Mouse (Mus musculus) lung, embryonic 14.5 days (tissue): Measurements from ENCODE around the gene Osbp2. TPM values are rescaled to one million over a fixed set of nuclear protein-coding genes. Genes with fewer than 3 reads are reported as not detected.

Source experiments
- ATAC-seq: fragments of 200-750 bp; cut with Nextera tagmentation; 2 replicates; pipeline ENCODE4 v1.8.0; 2017; ENCODE audit warnings: mild to moderate bottlenecking, moderate TSS enrichment, moderate library complexity; ENCODE audit not compliant: insufficient read depth
- DNase-seq: peaks from one replicate; pipeline ENCODE4 v3.0.0-alpha.2; 2015
- H3K27ac ChIP-seq: fragments of 300-500 bp; sonication (generic); 2 replicates; pipeline ENCODE4 v1.5.1; 2014; ENCODE audit warnings: low read depth, mild to moderate bottlenecking, moderate library complexity
- H3K27me3 ChIP-seq: fragments of 300-500 bp; sonication (generic); 2 replicates; pipeline ENCODE4 v1.6.1; 2014; ENCODE audit warnings: low read length, control low read depth; ENCODE audit not compliant: insufficient read depth
- H3K36me3 ChIP-seq: fragments of 300-500 bp; sonication (generic); 2 replicates; pipeline ENCODE4 v1.6.1; 2014; ENCODE audit warnings: control low read depth; ENCODE audit not compliant: insufficient read depth
- H3K4me1 ChIP-seq: fragments of 300-500 bp; sonication (generic); 2 replicates; pipeline ENCODE4 v1.6.1; 2014; ENCODE audit warnings: antibody characterized with exemption, control low read depth; ENCODE audit not compliant: insufficient read depth
- H3K4me2 ChIP-seq: fragments of 300-500 bp; sonication (generic); 2 replicates; pipeline ENCODE4 v1.6.1; 2014; ENCODE audit warnings: mild to moderate bottlenecking
- H3K4me3 ChIP-seq: fragments of 300-500 bp; sonication (generic); 2 replicates; pipeline ENCODE4 v1.5.1; 2014; ENCODE audit warnings: low read depth, low read length
- H3K9ac ChIP-seq: fragments of 300-500 bp; sonication (generic); 2 replicates; pipeline ENCODE4 v1.6.1; 2014
- H3K9me3 ChIP-seq: fragments of 300-500 bp; sonication (generic); 2 replicates; pipeline ENCODE4 v1.6.1; 2016; ENCODE audit warnings: low read depth, low read length, control low read depth
- CTCF ChIP-seq: IDR thresholded peaks from 2 replicates; pipeline ENCODE4 v1.5.1; 2016; ENCODE audit warnings: antibody characterized with exemption, low read depth
- WGBS: fragments of 180-500 bp; shearing (Covaris S2); extraction: QIAGEN DNeasy Blood & Tissue Kit; methylation state at CpG from one replicate; pipeline ENCODE4 v1.1.7; 2014; 5-methylcytosine and 5-hydroxymethylcytosine counted together
- polyA plus RNA-seq: library from polyadenylated mRNA; unstranded; fragments of >200 nt; fragmentation: Nextera tagmentation; extraction: Ambion mirVana; gene quantifications from 2 replicates; pipeline ENCODE4 v1.2.1, GENCODE M21; 2014

The Osbp2 gene
- polyA plus RNA-seq, 1 experiment from 2014 or later = 0.46 TPM

DNA sequence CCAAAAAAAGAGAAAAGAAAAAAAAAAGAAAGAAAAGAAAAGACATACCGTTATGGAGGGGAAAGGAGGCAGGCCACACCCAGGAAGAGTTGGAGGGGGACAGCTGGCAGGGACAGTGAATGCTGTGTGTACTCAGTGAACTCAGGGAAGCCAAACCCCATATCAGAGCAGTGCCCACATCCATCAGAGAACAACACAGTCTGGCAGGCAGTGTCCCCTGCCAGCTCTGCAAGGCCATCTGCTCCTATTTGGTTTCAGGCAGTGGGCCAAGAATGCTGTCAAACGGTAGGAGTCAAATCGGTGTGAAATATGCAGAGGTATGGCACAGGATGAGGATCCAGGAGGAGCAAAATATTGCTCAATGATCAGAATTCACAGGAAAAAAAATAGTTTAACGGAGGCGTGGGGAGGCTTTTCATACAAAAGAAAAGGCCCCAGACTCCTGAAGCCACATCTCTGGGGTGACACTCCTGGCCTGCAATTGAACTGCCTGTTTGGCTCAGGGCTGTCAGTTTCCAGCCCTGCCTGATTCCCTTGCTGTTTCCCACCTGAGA lies 10.1 kb downstream of the Osbp2 start:
- TF ChIP-seq CTCF = no peak
- Histone ChIP-seq H3K36me3 (no peaks in the 10 kb centered on the region), H3K4me3 (no peak overlapping the region), H3K9me3 (no peaks in the 10 kb centered on the region), H3K27ac (no peak overlapping the region), H3K9ac (no peak overlapping the region), H3K27me3 (no peaks in the 10 kb centered on the region), H3K4me1 (no peaks in the 10 kb centered on the region), H3K4me2 (no peak overlapping the region)
- ATAC-seq = no peak
- no peak for DNase-seq
- WGBS = 57% methylated on average over 5 of the region's 5 CpGs

DNA sequence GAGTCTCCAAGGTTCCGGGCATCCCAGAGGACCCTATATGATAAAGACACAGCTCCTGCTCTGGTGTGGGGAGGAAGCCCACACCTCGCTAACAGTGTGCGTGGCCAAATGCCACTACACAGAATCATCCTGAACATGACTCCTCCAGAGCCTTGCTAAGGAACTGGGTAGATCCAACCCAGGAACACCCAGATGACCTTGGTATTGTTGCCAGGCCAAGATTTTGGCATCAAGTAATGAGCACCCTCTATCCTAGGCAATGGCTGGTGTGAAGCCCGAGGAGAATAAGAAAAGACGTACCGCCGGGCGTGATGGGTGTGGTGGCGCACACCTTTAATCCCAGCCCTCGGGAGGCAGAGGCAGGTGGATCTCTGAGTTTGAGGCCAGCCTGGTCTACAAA lies 10.7 kb downstream of the Osbp2 start:
- DNase-seq (no peak), ATAC-seq (no peak)
- Histone ChIP-seq H3K27me3 (no peaks in the 10 kb centered on the region), H3K27ac (no peak overlapping the region), H3K9ac (no peak overlapping the region), H3K4me1 (no peaks in the 10 kb centered on the region), H3K9me3 (no peaks in the 10 kb centered on the region), H3K36me3 (no peaks in the 10 kb centered on the region), H3K4me3 (no peak overlapping the region), H3K4me2 (no peak overlapping the region)
- 89% methylated on average over 10 of the region's 10 CpGs for WGBS
- no peak for TF ChIP-seq CTCF

DNA sequence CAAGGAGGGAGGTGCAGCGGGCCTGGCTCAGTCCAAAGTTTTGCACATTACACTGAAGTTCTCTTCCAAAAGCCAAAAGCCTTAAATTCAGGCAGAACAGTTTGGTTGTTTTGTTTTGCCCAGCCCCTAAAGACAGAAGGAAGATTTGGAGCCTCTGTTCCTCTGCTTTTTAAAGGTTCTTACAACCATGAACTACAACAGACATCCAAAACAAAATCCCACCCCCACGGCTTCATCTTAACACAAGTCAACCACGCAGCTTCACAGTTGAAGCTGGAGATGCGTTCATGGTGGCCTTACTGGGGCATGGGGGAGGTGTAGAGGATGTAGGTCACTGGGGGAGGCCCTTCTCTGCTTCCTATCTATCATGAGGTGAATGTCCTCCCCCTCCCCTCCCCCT lies 11.8 kb downstream of the Osbp2 start:
- Histone ChIP-seq H3K9me3 (no peaks in the 10 kb centered on the region), H3K4me3 (no peak overlapping the region), H3K27ac (no peak overlapping the region), H3K4me2 (no peak overlapping the region), H3K27me3 (no peaks in the 10 kb centered on the region), H3K9ac (no peak overlapping the region), H3K4me1 (no peaks in the 10 kb centered on the region), H3K36me3 (no peaks in the 10 kb centered on the region)
- no peak for TF ChIP-seq CTCF
- ATAC-seq (no peak), DNase-seq (no peak)
- 66% methylated on average over 4 of the region's 4 CpGs for whole genome bisulfite sequencing

DNA sequence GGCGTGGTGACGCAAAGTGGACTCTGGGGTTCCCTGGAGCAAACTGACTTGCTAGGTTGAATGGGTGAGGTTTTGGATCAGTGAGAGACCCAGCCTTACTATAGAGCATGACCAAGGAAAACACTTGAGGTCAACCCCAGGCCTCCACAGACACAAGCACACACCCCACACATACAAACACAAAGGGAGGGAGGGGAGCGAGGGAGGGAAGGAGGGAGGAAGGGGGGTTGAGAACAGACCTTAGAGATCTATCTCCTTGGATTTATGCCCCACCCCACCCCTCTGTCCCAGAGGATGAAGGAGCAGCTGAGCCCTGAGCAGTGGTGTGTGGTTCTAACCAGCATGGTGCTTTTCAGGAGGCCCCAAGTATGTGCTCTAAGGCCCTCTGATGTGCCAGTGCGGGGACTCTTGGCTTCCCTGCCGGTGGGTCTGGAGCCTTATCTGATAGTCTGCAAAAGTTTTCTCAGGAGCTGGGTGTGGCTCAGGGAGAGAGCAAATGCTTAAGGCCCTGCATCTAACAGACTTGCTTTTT lies 12.9 kb downstream of the Osbp2 start:
- Histone ChIP-seq H3K9ac (no peak overlapping the region), H3K4me3 (no peak overlapping the region), H3K9me3 (no peaks in the 10 kb centered on the region), H3K27me3 (no peaks in the 10 kb centered on the region), H3K27ac (no peak overlapping the region), H3K4me1 (no peaks in the 10 kb centered on the region), H3K4me2 (no peak overlapping the region), H3K36me3 (no peaks in the 10 kb centered on the region)
- no peak for TF ChIP-seq CTCF
- 55% methylated on average over 5 of the region's 5 CpGs for WGBS
- ATAC-seq (no peak), DNase-seq (no peak)

DNA sequence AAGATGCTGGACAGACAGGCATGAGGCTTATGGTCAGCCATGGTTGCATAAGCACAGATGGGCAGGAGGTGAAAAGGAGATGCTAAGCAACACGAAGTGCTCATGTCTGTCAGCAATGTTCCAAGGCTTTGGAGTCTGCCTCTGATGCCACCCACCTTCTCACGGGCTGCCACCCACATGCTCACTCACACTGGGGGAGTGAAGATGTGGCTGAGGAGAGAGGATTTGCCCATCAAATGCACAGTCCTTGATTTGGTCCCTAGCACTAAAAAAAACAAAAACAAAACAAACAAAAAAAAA lies 13.4 kb downstream of the Osbp2 start:
- no peak for DNase-seq
- Histone ChIP-seq H3K4me3 (no peak overlapping the region), H3K4me1 (no peaks in the 10 kb centered on the region), H3K27ac (no peak overlapping the region), H3K36me3 (no peaks in the 10 kb centered on the region), H3K4me2 (no peak overlapping the region), H3K9ac (no peak overlapping the region), H3K9me3 (no peaks in the 10 kb centered on the region), H3K27me3 (no peaks in the 10 kb centered on the region)
- WGBS = 78% methylated on average over 2 of the region's 2 CpGs
- TF ChIP-seq CTCF = no peak
- no peak for ATAC-seq

DNA sequence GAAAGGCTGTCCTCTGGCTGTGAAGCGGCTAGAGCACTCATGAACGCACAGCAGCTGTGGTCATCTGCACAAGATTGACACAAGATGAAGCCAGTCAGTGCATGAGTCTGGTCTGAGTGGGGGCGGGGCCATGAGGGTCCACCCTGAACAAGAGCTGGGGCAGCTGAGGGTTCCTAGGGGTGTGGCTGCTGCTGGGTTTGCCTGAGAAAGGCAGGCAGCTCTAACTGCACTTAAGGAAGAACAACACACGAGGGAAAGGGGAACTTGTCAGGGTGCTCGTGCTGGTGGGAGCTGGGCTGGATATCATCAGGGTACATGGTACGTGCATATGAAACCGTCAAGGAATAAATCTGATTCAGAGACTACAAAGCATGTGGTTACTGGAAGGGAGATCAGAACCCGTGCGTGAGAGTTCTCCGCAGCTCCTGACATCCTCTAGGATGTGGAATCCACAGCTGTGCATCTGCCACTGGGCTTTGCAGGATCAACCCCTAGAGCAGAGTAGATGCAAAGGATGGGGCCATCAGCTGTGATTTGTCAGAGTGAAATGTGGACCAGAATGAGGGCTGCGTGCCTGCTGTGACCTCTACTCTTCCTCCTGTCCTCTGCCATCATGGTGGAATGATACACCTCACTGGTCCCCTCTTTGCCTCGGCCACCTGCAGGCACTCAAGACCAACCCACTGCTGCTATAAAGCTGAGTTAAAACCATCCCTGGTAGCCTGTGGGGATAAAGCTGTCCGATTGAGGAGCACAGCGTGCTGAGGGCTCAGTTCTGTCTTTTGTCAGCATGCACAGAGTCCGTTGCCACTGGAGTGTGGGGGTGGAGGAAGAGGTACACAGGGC lies 14.0 kb downstream of the Osbp2 start:
- no peak overlapping the region for H3K9ac ChIP-seq
- no peak for ATAC-seq
- H3K27ac ChIP-seq = no peak overlapping the region
- H3K9me3 ChIP-seq = no peaks in the 10 kb centered on the region
- TF ChIP-seq CTCF = no peak
- 75% methylated on average over 15 of the region's 15 CpGs for WGBS
- no peak overlapping the region for H3K4me3 ChIP-seq
- H3K4me2 ChIP-seq = no peak overlapping the region
- no peaks in the 10 kb centered on the region for H3K4me1 ChIP-seq
- H3K36me3 ChIP-seq = no peaks in the 10 kb centered on the region
- H3K27me3 ChIP-seq = no peaks in the 10 kb centered on the region
- DNase-seq = no peak

DNA sequence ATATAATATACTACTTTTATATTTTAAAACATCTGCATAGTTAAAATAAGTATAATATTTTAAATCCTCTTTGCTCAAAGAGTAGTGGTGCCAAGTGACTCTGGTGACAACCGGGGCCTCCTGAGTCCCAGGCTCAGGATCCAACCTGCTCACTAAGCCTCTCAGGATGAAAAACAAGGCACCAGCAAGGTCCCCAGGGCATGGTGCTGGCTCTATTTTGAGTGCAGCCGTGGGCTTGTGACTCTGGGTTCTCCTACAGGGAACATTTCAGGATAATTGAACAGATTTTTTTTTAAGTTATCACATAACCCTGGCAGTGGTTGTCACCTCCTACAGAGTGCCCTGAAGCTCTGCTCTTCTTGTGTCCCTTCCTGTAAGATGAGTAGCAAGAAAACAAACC lies 17.4 kb downstream of the Osbp2 start:
- Histone ChIP-seq H3K4me3 (no peak overlapping the region), H3K27me3 (no peaks in the 10 kb centered on the region), H3K4me2 (no peak overlapping the region), H3K4me1 (no peaks in the 10 kb centered on the region), H3K9ac (no peak overlapping the region), H3K27ac (no peak overlapping the region), H3K9me3 (no peaks in the 10 kb centered on the region), H3K36me3 (no peaks in the 10 kb centered on the region)
- ATAC-seq (no peak), DNase-seq (no peak)
- TF ChIP-seq CTCF = no peak
- WGBS = 62% methylated on average over 2 of the region's 2 CpGs
